Mouse (Mus musculus): ENCODE data around the gene H2-M10.3. TPM values are rescaled to one million over a fixed set of nuclear protein-coding genes. Genes with fewer than 3 reads are reported as not detected.

H2-M10.3 gene
- polyA plus RNA-seq, 1 experiment from 2014 or later: not detected

Other genes starting within 250 kb of the H2-M10.3 start
- gene Gm19684, start 246.7 kb downstream of the H2-M10.3 start, polyA plus RNA-seq (2015; fragmentation: Nextera tagmentation; extraction: Ambion mirVana): not detected in 2 replicates
- gene Gm7030, start 239.0 kb downstream of the H2-M10.3 start, polyA plus RNA-seq (2015; fragmentation: Nextera tagmentation; extraction: Ambion mirVana): not detected in 2 replicates
- not detected in 2 replicates for gene Gm8909, start 199.9 kb downstream of the H2-M10.3 start, polyA plus RNA-seq (2015; fragmentation: Nextera tagmentation; extraction: Ambion mirVana)
- 0.57 TPM in 1 of 2 replicates, not detected in the other for gene H2-T3, start 178.1 kb downstream of the H2-M10.3 start, polyA plus RNA-seq (2015; fragmentation: Nextera tagmentation; extraction: Ambion mirVana)
- gene Rpp21, start 110.3 kb downstream of the H2-M10.3 start, polyA plus RNA-seq (2015; fragmentation: Nextera tagmentation; extraction: Ambion mirVana): 140 and 149 TPM in 2 replicates
- 23.7 and 26.7 TPM in 2 replicates for gene Trim39, start 96.2 kb downstream of the H2-M10.3 start, polyA plus RNA-seq (2015; fragmentation: Nextera tagmentation; extraction: Ambion mirVana)
- 0.18 and 0.27 TPM in 2 replicates for gene H2-M10.2, start 81.9 kb downstream of the H2-M10.3 start, polyA plus RNA-seq (2015; fragmentation: Nextera tagmentation; extraction: Ambion mirVana)
- gene H2-M10.1, start 42.3 kb downstream of the H2-M10.3 start, polyA plus RNA-seq (2015; fragmentation: Nextera tagmentation; extraction: Ambion mirVana): not detected in 2 replicates
- gene H2-M10.4, start 93.9 kb upstream of the H2-M10.3 start, polyA plus RNA-seq (2015; fragmentation: Nextera tagmentation; extraction: Ambion mirVana): not detected in 2 replicates
- gene H2-M11, start 178.7 kb upstream of the H2-M10.3 start, polyA plus RNA-seq (2015; fragmentation: Nextera tagmentation; extraction: Ambion mirVana): not detected in 2 replicates

All from neural tube, embryonic 15.5 days (tissue).